Mouse (Mus musculus) liver, adult 2 months (tissue): ENCODE results near the gene Mlf2. TPM values are rescaled to one million over a fixed set of nuclear protein-coding genes. Genes with fewer than 3 reads are reported as not detected.

ENCODE experiments used
- DNase-seq: peaks from one replicate; pipeline ENCODE4 v3.0.0-alpha.2; 2011; ENCODE audit warnings: low read depth, low spot score; ENCODE audit errors: extremely low read depth
- H3K27ac ChIP-seq: fragments of 200-500 bp; replicated peaks from 2 replicates; pipeline ENCODE4 v1.5.1; 2012; ENCODE audit warnings: low read depth, mild to moderate bottlenecking, control low read depth, inconsistent platforms, low read length; ENCODE audit not compliant: insufficient read depth
- H3K27me3 ChIP-seq: fragments of 200-500 bp; 2 replicates; pipeline ENCODE4 v1.6.1; 2012; ENCODE audit warnings: mild to moderate bottlenecking, moderate library complexity, low read length, inconsistent platforms; ENCODE audit not compliant: control insufficient read depth, insufficient read depth
- H3K36me3 ChIP-seq: fragments of 200-500 bp; 2 replicates; pipeline ENCODE4 v1.6.1; 2012; ENCODE audit warnings: low read length, inconsistent platforms; ENCODE audit not compliant: control insufficient read depth, insufficient read depth
- H3K4me1 ChIP-seq: fragments of 200-500 bp; 2 replicates; pipeline ENCODE4 v1.6.1; 2011; ENCODE audit warnings: low read length; ENCODE audit not compliant: control insufficient read depth, insufficient read depth
- H3K4me3 ChIP-seq: fragments of 200-500 bp; 2 replicates; pipeline ENCODE4 v1.5.1; 2011; ENCODE audit warnings: low read depth, mild to moderate bottlenecking, control low read depth, low read length, moderate library complexity; ENCODE audit not compliant: insufficient read depth
- H3K79me2 ChIP-seq: fragments of 200-500 bp; 2 replicates; pipeline ENCODE4 v1.6.1; 2012; ENCODE audit warnings: inconsistent platforms, mild to moderate bottlenecking, low read length, moderate library complexity; ENCODE audit not compliant: control insufficient read depth, insufficient read depth
- H3K9ac ChIP-seq: fragments of 200-500 bp; 2 replicates; pipeline ENCODE4 v1.6.1; 2012; ENCODE audit warnings: low read depth, mild to moderate bottlenecking, control low read depth, inconsistent platforms, low read length
- CTCF ChIP-seq: fragments of 200-500 bp; IDR thresholded peaks from 2 replicates; pipeline ENCODE4 v1.5.1; 2011; ENCODE audit warnings: low read depth, low read length, control low read depth
- POLR2A ChIP-seq: fragments of 200-500 bp; IDR thresholded peaks from 2 replicates; pipeline ENCODE4 v1.6.1; 2011; ENCODE audit warnings: low read length, control low read depth; ENCODE audit not compliant: insufficient read depth; ENCODE audit errors: extremely low read depth
- WGBS: fragments of 180-500 bp; shearing (Covaris S2); methylation state at CpG from one replicate; pipeline ENCODE4 v1.1.7; 2018; 5-methylcytosine and 5-hydroxymethylcytosine counted together
- polyA plus RNA-seq: library from polyadenylated mRNA; depleted of rRNA; stranded (reverse); fragments of >200 nt; gene quantifications from 2 replicates; pipeline ENCODE4 v1.2.3, GENCODE M21; 2012
- total RNA-seq: library from RNA; depleted of rRNA; stranded (reverse); fragments of >200 nt; gene quantifications from 2 replicates; pipeline ENCODE4 v1.2.3, GENCODE M21; 2014

Gene Mlf2
- total and polyA plus RNA-seq, 2 experiments = 74.6 to 265 TPM

DNA sequence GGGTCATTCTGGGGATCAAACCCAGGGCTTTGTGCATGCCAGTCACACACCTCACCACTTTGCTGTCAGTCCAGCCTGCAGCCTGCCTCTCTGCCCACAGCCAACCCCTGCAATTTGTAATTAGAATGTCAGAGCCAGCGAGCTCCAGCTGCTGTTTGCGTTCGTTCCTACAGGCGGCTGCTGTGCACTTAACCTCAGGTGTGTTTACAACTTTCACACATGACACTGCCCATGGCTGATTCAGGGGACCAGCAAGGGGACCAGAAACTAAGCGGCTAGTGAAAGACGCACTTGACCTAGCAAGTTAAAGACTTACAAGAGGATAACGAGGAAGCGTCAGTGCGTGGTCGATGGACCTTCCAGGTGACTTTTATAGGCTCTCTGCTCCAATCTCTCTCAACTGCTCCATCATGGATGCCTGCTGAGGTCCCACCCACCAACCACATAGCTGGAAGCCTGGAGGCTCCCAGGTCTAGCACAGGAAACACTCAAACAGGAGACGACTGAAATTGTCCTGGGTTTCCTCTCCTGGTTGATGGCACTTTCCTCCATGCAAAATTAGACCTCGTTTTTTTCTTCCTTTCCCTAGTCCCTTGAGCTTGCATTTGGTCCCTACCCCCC is 5.9 kb upstream of the Mlf2 start:
- peak; percentile 67 for DNase-seq
- Histone ChIP-seq H3K27ac (peak overlapping the region; percentile 98), H3K4me3 (peak overlapping the region; percentile 51), H3K4me1 (peaks cover 20% of the 10 kb centered on the region; the same call in 1 of the 2 replicates), H3K79me2 (no peaks in the 10 kb centered on the region), H3K9ac (peak overlapping the region; percentile 76), H3K27me3 (no peaks in the 10 kb centered on the region), H3K36me3 (no peaks in the 10 kb centered on the region)
- TF ChIP-seq CTCF (peak; percentile 54), POLR2A (no peak)
- 18% methylated on average over 12 of the region's 12 CpGs for WGBS

DNA sequence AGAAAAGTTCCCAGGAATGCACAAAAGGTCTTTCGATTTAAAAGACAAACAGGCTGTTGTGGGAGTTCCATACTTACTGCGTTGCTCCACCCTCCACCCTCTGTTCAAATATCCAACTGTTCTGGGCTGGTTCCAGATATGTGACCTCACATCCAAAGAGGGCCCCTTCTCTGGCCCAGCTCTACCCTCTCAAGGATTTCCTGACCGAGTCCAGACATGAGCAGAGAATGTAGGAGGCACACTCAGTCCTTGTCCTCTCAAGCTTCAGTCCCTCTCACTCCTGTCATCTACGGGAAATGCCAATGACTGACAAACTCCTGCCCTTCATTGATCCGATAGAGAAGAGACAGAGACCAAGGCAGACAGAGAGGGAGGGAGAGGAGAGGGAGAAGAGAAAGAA is 5.2 kb upstream of the Mlf2 start:
- Histone ChIP-seq H3K27me3 (no peaks in the 10 kb centered on the region), H3K27ac (peak overlapping the region; percentile 98), H3K79me2 (no peaks in the 10 kb centered on the region), H3K36me3 (no peaks in the 10 kb centered on the region), H3K9ac (peak overlapping the region; percentile 76), H3K4me3 (peak overlapping the region; percentile 51), H3K4me1 (peaks cover 17% of the 10 kb centered on the region; the same call in 1 of the 2 replicates)
- no peak for TF ChIP-seq CTCF
- WGBS = 10% methylated on average over 5 of the region's 5 CpGs
- peak; percentile 77 for DNase-seq

DNA sequence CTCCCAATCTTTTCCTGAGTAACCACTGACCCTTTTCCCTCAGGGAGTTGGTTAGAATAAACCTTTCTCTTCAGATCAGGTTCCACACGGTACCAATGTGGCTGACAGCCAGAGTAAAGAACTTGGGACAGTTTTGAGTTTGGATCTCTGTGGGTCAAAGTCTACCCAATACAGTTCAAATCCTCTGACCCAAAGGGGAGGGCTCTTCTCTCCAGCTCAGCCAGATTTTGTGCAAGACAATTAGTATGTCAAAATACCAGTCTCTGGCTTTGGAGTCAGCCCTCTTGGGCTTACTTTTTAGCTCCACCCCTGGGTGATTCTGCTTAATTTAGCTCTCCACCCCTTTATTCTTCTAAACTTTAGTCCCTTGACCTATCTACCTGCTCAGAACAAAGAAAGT is 955 bp upstream of the Mlf2 start:
- H3K4me1 ChIP-seq = peaks cover 22% of the 10 kb centered on the region; the same call in 1 of the 2 replicates
- peak; percentile 100 for DNase-seq

GRCm38 (mm10) chr6:124931525-124932313 is 533 bp downstream of the Mlf2 start:
- no peak for DNase-seq
- Histone ChIP-seq H3K9ac (peak overlapping the region; percentile 99), H3K79me2 (peaks cover 11% of the 10 kb centered on the region; the same call in 1 of the 2 replicates), H3K27ac (peak overlapping the region; percentile 88), H3K36me3 (peaks cover 17% of the 10 kb centered on the region), H3K4me3 (peak overlapping the region; percentile 98), H3K4me1 (peaks cover 14% of the 10 kb centered on the region; the same call in 1 of the 2 replicates), H3K27me3 (no peaks in the 10 kb centered on the region)
- WGBS = under 1% methylated on average over 40 of the region's 48 CpGs
- TF ChIP-seq POLR2A = no peak
- TF ChIP-seq CTCF = peak; percentile 17; the same call in 1 of the 2 replicates

More for the DNA sequence above, 955 bp upstream of the Mlf2 start:
- Histone ChIP-seq H3K9ac (peak overlapping the region; percentile 75), H3K36me3 (peaks cover 10% of the 10 kb centered on the region), H3K27me3 (no peaks in the 10 kb centered on the region), H3K4me3 (peak overlapping the region; percentile 41), H3K27ac (peak overlapping the region; percentile 99), H3K79me2 (peaks cover 11% of the 10 kb centered on the region; the same call in 1 of the 2 replicates)
- WGBS = 30% methylated on average over 1 of the region's 1 CpGs
- TF ChIP-seq POLR2A (no peak), CTCF (no peak)

- DNase-seq = no peak
- peaks cover 14% of the 10 kb centered on the region; the same call in 1 of the 2 replicates for H3K4me1 ChIP-seq
- H3K27ac ChIP-seq = no peak overlapping the region
- H3K79me2 ChIP-seq = peaks cover 11% of the 10 kb centered on the region; the same call in 1 of the 2 replicates
- H3K9ac ChIP-seq = peak overlapping the region; percentile 99
- H3K4me3 ChIP-seq = 0 out of 2 replicates have a peak overlapping the region, but pooled peaks have one; percentile 98
- TF ChIP-seq CTCF (no peak), POLR2A (no peak)
- H3K27me3 ChIP-seq = no peaks in the 10 kb centered on the region
- H3K36me3 ChIP-seq = peaks cover 17% of the 10 kb centered on the region
- WGBS = 44% methylated on average over 12 of the region's 12 CpGs
Measured at GRCm38 (mm10) chr6:124932314-124932695, 1.1 kb downstream of the Mlf2 start.
